Mouse (Mus musculus) bone marrow, adult 2 months (tissue): ENCODE results near the gene Cd300lf. TPM values are rescaled to one million over a fixed set of nuclear protein-coding genes. Genes with fewer than 3 reads are reported as not detected.

Experiments used
- H3K27ac ChIP-seq: fragments of 200-500 bp; 2 replicates; pipeline ENCODE4 v1.5.1; 2012; ENCODE audit warnings: low read depth, mild to moderate bottlenecking, control low read depth, inconsistent platforms, low read length; ENCODE audit not compliant: control insufficient read depth, poor library complexity, insufficient read depth
- H3K4me1 ChIP-seq: fragments of 200-500 bp; 2 replicates; pipeline ENCODE4 v1.6.1; 2011; ENCODE audit warnings: low read length; ENCODE audit not compliant: control insufficient read depth, insufficient read depth
- H3K4me3 ChIP-seq: fragments of 200-500 bp; replicated peaks from 2 replicates; pipeline ENCODE3; 2011; ENCODE audit warnings: mild to moderate bottlenecking, low read depth, low read length, control low read depth; ENCODE audit not compliant: control insufficient read depth
- CTCF ChIP-seq: fragments of 200-500 bp; IDR thresholded peaks from 2 replicates; pipeline ENCODE4 v1.5.1; 2011; ENCODE audit warnings: low read length, control low read depth; ENCODE audit not compliant: control insufficient read depth, insufficient read depth
- POLR2A ChIP-seq: fragments of 200-500 bp; IDR thresholded peaks from 2 replicates; pipeline ENCODE4 v1.6.1; 2011; ENCODE audit warnings: low read depth, mild to moderate bottlenecking, control low read depth, low read length, borderline replicate concordance; ENCODE audit not compliant: control insufficient read depth
- WGBS: fragments of 180-500 bp; shearing (Covaris S2); methylation state at CpG from one replicate; pipeline ENCODE4 v1.1.7; 2018; 5-methylcytosine and 5-hydroxymethylcytosine counted together
- polyA plus RNA-seq: library from polyadenylated mRNA; stranded (reverse); fragments of >200 nt; gene quantifications from 2 replicates; pipeline ENCODE4 v1.2.4, GENCODE M21; 2011; ENCODE audit warnings: low replicate concordance; ENCODE audit not compliant: missing spikeins, insufficient read depth, insufficient read length

Gene Cd300lf
- polyA plus RNA-seq, 1 experiment, result 79.7 TPM

GRCm38 (mm10) chr11:115138597-115139262 is 4.9 kb upstream of the Cd300lf start:
- TF ChIP-seq CTCF, result no peak
- no peak for TF ChIP-seq POLR2A
- H3K27ac ChIP-seq, result peak overlapping the region; percentile 94

DNA sequence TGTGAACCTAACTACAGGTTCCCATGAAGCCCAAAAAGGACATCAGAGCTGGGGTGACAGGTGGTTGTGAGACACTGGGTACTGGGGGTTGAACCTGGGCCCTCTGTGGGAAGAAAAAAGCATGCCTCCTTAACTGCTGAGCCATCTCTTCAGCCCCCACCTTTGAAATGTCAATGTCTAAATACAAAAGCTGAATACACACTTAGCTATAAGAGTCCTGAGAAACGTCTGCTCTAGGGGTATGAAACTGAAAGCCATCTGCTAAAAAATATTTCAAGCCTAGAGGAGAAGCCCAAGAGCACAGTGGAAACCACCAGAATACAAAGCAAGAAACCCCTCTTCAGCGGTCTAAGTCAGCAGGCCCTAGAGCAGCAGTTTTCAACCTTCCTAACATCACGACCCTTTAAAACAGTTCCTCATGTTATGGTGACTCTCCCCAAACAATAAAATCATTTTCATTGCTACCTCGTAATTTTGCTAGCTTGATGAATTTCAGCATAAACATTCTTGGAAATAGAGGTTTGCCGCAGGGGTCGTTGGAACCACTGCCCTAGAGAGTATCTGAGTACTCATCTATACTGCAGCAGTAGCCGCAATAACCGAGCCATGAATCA is 1.9 kb downstream of the Cd300lf start:
- TF ChIP-seq CTCF, result no peak
- no peak for TF ChIP-seq POLR2A
- peak overlapping the region; percentile 54 for H3K4me3 ChIP-seq
- H3K4me1 ChIP-seq, result peaks cover 2% of the 10 kb centered on the region; the same call in 1 of the 2 replicates
- 70% methylated on average over 8 of the region's 8 CpGs for WGBS
- no peak overlapping the region; the same call in 1 of the 2 replicates for H3K27ac ChIP-seq

More at GRCm38 (mm10) chr11:115138597-115139262, 4.9 kb upstream of the Cd300lf start:
- Histone ChIP-seq H3K4me1 (peaks cover 5% of the 10 kb centered on the region), H3K4me3 (no peak overlapping the region)
- 27% methylated on average over 5 of the region's 5 CpGs for WGBS

DNA sequence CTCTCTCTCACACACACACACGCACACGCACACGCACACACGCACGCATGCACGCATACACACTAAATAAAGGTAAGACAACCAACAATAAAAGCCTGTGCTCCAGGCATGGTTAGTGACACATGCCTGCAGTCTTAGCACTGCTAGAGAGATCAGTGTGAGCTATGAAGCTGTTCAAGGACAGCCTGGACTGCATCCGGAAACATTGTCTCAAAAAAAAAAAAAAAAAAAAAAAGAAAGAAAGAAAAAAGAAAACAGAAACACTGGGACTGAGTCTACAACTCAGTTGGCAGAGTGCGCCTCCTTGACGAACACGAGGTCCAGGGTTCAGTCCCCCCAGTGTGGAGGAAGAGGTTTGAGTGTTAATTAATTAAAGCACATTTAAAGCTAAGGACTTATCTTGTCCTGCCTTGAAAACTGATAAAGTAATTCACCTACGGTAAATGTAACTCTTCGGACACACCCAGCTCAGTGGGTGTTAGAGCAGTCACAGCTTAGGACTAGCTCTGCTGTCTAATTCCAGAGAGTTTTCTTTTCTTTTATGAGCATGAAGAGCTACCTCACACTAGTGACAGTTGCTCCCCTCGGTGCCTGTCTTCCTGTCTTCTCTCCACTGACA is 4.2 kb downstream of the Cd300lf start:
- WGBS, result 79% methylated on average over 13 of the region's 13 CpGs
- TF ChIP-seq CTCF, result no peak
- no peak for TF ChIP-seq POLR2A
- H3K4me1 ChIP-seq, result no peaks in the 10 kb centered on the region; the same call in 1 of the 2 replicates
- no peak overlapping the region for H3K27ac ChIP-seq
- no peak overlapping the region for H3K4me3 ChIP-seq

DNA sequence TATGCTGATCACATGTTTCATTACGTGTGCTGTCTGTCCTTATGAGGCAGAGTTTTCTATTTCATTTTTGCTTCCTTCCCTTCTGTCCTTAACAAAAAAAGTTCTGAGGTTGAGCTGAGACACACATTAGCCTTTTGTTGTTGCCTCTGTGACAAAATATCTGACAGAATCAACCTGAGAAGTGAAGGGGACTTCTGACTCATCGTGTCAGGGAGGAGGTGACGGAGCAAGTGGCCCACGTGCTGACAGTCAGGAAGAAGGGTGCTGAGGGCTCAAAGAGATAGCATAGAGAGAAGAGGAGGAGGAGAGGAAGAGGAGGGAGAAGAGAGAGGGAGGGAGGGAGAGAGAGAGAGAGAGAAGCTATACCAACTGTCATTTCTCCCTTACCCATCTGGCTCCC is 5.3 kb downstream of the Cd300lf start:
- 26% methylated on average over 4 of the region's 4 CpGs for WGBS
- no peak for TF ChIP-seq CTCF
- TF ChIP-seq POLR2A, result no peak
- H3K4me1 ChIP-seq, result no peaks in the 10 kb centered on the region; the same call in 1 of the 2 replicates
- H3K27ac ChIP-seq, result no peak overlapping the region
- no peak overlapping the region for H3K4me3 ChIP-seq

GRCm38 (mm10) chr11:115119409-115119808 is 14.4 kb downstream of the Cd300lf start:
- H3K4me1 ChIP-seq, result peaks cover 10% of the 10 kb centered on the region; the same call in 1 of the 2 replicates
- 31% methylated on average over 9 of the region's 9 CpGs for WGBS
- H3K27ac ChIP-seq, result peak overlapping the region; percentile 62
- TF ChIP-seq CTCF, result no peak
- no peak for TF ChIP-seq POLR2A
- peak overlapping the region; percentile 25 for H3K4me3 ChIP-seq

GRCm38 (mm10) chr11:115112196-115112595 is 21.6 kb downstream of the Cd300lf start:
- 51% methylated on average over 3 of the region's 3 CpGs for WGBS
- TF ChIP-seq CTCF, result no peak
- no peak for TF ChIP-seq POLR2A
- Histone ChIP-seq H3K4me1 (peaks cover 2% of the 10 kb centered on the region; the same call in 1 of the 2 replicates), H3K27ac (no peak overlapping the region), H3K4me3 (no peak overlapping the region)

DNA sequence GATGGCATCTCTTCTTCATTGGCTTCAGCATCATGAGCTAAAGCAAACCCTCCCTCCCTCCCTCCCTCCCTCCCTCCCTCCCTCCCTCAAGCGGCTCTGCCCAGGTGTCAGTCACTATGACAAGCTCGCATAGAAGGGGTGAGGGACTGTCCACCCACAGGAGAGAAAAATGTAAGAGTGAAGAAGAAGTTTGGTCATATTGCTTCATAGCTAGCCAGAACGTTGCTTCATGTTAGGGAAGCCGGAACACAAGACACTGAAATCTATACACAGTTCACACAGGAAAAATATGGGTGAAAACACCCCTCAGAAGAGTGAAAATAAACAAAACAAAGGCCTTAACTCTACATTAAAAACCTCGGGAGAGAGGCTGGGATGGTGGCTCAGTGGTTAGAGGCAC is 23.5 kb downstream of the Cd300lf start:
- WGBS, result 23% methylated on average over 3 of the region's 5 CpGs
- Histone ChIP-seq H3K4me1 (peaks cover 3% of the 10 kb centered on the region; the same call in 1 of the 2 replicates), H3K27ac (peak overlapping the region; percentile 46), H3K4me3 (no peak overlapping the region)
- no peak for TF ChIP-seq CTCF
- TF ChIP-seq POLR2A, result no peak

- peaks cover 5% of the 10 kb centered on the region; the same call in 1 of the 2 replicates for H3K4me1 ChIP-seq
- no peak overlapping the region for H3K4me3 ChIP-seq
- WGBS, result 88% methylated on average over 8 of the region's 8 CpGs
- no peak overlapping the region for H3K27ac ChIP-seq
- TF ChIP-seq CTCF, result no peak
- no peak for TF ChIP-seq POLR2A
Observed at GRCm38 (mm10) chr11:115108176-115108575, 25.6 kb downstream of the Cd300lf start.
